Mouse (Mus musculus): ENCODE measurements around the gene Adh1.

The Adh1 gene

GRCm38 (mm10) chr3:138242021-138242726, 18.6 kb upstream of the Adh1 start:
- DNase-seq = no peak

GRCm38 (mm10) chr3:138242933-138243332, 17.9 kb upstream of the Adh1 start:
- no peak for DNase-seq

- no peak for DNase-seq
Measured at GRCm38 (mm10) chr3:138244338-138244874, 16.4 kb upstream of the Adh1 start.

- DNase-seq = no peak
Measured at GRCm38 (mm10) chr3:138246511-138247020, 14.2 kb upstream of the Adh1 start.

- no peak for DNase-seq
Measured at GRCm38 (mm10) chr3:138247241-138247640, 13.6 kb upstream of the Adh1 start.

GRCm38 (mm10) chr3:138248011-138248410, 12.8 kb upstream of the Adh1 start:
- DNase-seq = no peak

- no peak for DNase-seq
Measured at GRCm38 (mm10) chr3:138248746-138249145, 12.0 kb upstream of the Adh1 start.

GRCm38 (mm10) chr3:138251156-138251555, 9.6 kb upstream of the Adh1 start:
- DNase-seq = no peak

- no peak for DNase-seq
Measured at GRCm38 (mm10) chr3:138254205-138254604, 6.6 kb upstream of the Adh1 start.

- DNase-seq = no peak
Measured at GRCm38 (mm10) chr3:138255366-138255765, 5.4 kb upstream of the Adh1 start.

GRCm38 (mm10) chr3:138255780-138256550, 4.8 kb upstream of the Adh1 start:
- no peak for DNase-seq

GRCm38 (mm10) chr3:138262568-138262967, 1.8 kb downstream of the Adh1 start:
- no peak for DNase-seq

- DNase-seq = no peak
Measured at GRCm38 (mm10) chr3:138263154-138263930, 2.6 kb downstream of the Adh1 start.

GRCm38 (mm10) chr3:138264648-138265047, 3.9 kb downstream of the Adh1 start:
- DNase-seq = no peak

GRCm38 (mm10) chr3:138270507-138270906, 9.7 kb downstream of the Adh1 start:
- DNase-seq = no peak

- DNase-seq = no peak
Measured at GRCm38 (mm10) chr3:138271297-138271696, 10.5 kb downstream of the Adh1 start.

GRCm38 (mm10) chr3:138273080-138273479, 12.3 kb downstream of the Adh1 start:
- no peak for DNase-seq

- DNase-seq = no peak
Measured at GRCm38 (mm10) chr3:138275100-138275499, 14.3 kb downstream of the Adh1 start.

GRCm38 (mm10) chr3:138282556-138282955, 21.8 kb downstream of the Adh1 start:
- DNase-seq = no peak

- DNase-seq = no peak
Measured at GRCm38 (mm10) chr3:138283831-138284230, 23.0 kb downstream of the Adh1 start.

- DNase-seq = no peak
Measured at GRCm38 (mm10) chr3:138285986-138286385, 25.2 kb downstream of the Adh1 start.

GRCm38 (mm10) chr3:138287686-138288085, 26.9 kb downstream of the Adh1 start:
- no peak for DNase-seq

GRCm38 (mm10) chr3:138290672-138291071, 29.9 kb downstream of the Adh1 start:
- no peak for DNase-seq

All from cerebellum, adult 11 months (tissue).